Mouse (Mus musculus) B cell, adult 2 months (primary cell): Measurements from ENCODE around the gene Mms22l.
"Not testable (repeated sequence)": the region's sequence is repeated elsewhere in the genome, so short reads cannot be mapped to it uniquely, and the experiment has no call there.

Experiments used
- DNase-seq, 2 experiments: peaks; one replicate each; pipeline ENCODE4 v3.0.0; 2022

Gene Mms22l

GRCm38 (mm10) chr4:24621422-24622187 is 125.4 kb downstream of the Mms22l start:
- DNase-seq: no peak

DNA sequence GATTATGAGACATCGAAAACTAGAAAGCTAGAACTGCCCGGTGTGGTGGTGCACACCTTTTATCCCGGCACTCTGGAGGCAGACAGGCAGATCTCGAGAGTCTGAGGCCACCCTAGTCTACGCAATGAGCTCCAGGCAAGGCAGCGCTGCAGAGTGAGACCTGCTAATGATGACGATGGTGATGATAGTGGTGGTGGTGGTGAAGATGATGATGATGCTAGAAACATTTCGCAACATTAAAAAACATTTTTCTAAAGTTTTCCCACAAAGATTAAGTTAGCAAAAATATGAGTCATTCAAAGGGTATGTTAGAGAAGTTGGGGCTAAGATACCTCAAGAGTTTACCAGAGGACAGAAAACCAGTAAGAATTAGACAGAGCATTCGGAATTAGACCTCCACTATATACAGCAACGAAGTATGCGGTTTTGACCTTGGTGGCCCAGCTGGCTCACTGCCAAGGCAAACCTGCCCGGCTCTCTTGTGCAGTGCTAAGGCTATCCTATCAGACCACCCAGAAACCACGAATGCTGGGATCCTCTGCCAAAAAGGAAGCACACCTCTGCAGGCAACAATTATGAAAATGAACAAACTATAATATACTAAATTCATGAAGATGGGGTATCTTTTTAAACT is 129.8 kb downstream of the Mms22l start:
- DNase-seq: no peak

DNA sequence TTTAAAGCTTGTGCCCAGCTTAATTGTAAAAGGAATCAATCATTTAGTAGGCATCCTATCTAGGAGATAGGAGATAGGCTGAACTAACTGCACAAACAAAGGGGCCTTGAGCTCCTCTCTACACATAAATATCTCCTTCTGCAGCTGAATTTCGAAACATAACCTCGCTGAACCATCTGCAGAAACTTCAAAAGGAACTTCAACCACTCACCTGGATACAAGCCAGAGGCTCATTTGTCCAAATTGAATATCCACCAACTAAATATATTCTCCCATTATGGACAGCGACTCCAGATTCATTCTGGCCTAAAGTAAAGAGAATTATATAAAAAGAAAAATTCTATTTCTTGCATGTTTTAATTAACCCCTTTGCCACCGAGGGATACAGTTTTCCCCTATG is 130.4 kb downstream of the Mms22l start:
- DNase-seq: no peak

GRCm38 (mm10) chr4:24627871-24628270 is 131.6 kb downstream of the Mms22l start:
- no peak for DNase-seq

GRCm38 (mm10) chr4:24630430-24630829 is 134.2 kb downstream of the Mms22l start:
- no peak for DNase-seq

- no peak for DNase-seq
Measured at GRCm38 (mm10) chr4:24631177-24631911, 135.1 kb downstream of the Mms22l start.

DNA sequence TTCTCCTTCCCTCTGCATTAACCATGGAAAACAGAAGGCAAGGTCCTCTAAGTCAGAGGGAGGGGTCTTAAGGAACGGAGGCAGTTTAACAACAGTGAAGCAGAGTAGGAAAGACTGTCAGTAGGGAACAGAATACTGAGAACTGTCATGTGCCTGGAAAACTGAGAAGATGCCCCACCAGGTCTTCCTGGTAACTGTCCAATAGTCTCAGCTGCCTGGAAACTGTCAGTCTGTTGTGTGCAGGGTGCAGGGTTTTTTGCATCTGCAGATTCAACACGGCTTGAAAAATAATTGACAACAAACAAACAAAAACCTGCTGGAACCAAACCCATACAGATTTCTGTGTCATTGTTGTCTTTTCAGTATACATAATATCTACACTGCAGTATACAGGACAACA is 146.1 kb downstream of the Mms22l start:
- no peak for DNase-seq

DNA sequence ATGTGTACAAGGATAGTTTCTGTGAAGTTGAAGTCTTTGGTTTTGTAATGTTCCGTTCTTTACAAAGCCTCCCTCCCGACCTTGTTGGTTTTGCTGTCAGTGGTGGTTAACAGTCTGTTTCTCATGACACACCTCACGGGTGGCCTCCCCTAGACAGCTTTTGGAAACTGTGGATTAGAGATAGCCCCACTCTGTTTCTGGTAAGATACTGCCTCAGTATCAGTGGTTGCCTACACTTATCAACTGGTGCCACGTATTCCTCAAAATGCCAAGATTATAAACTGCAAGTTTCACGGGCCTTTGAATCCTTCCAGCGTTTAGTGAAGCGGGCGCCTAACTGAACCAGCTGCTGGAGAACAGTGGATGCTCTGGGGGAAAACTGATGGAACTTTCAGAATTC is 148.5 kb downstream of the Mms22l start:
- not testable (repeated sequence) for DNase-seq
